Mouse (Mus musculus): ENCODE results near the gene 1190007I07Rik. TPM values are rescaled to one million over a fixed set of nuclear protein-coding genes. Genes with fewer than 3 reads are reported as not detected.

1190007I07Rik gene
- total and polyA plus RNA-seq, 3 experiments: 35.7 to 70.5 (median 53.6) TPM

DNA sequence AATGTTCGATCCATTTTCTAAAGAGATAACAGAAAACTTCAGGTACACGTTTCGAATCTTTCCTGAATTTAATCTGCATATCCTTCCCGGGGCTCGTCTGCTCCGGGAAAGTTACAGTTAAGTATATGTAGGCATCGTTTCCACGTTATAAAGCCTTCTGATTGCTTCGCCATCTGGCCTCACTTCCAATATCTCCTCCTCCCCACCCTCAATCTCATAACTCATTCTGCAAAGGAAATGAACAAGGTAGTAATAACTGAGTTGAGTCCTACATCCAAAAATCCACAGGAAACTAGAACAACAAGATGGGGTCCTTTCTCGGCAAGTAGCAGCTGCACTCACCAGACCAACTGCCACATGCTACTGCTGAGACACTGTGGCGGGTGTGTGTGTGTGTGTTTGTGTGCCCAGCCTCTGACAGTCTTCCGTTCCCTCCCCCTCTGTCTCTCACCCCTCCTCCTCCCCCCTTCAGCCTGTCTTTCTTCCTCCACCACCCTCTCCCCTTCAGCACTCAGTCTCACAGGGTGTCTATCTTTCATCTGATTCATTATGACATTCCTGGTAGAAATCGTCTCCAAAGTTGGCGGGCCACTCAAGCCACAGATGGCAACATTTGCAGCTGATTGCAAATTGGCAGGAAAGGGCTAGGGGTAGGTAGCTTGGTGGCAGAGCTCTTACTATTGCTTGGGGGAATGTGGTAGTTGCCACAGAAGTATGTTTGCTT lies 39.4 kb upstream of the 1190007I07Rik start:
- no peak for TF ChIP-seq CHD2 (IDR thresholded peaks at IDR 0.05; ENCODE audit: low read length)
- TF ChIP-seq PAX5 (IDR thresholded peaks at IDR 0.05; ENCODE audit: low read length): no peak
- no peak for TF ChIP-seq MAX (IDR thresholded peaks at IDR 0.05; ENCODE audit: low read length)
- no peak for TF ChIP-seq ELF1 (IDR thresholded peaks at IDR 0.05; ENCODE audit: low read depth, low read length)
- TF ChIP-seq IRF4 (IDR thresholded peaks at IDR 0.05; ENCODE audit: low read depth, low read length): no peak
- no peak for TF ChIP-seq E2F4 (IDR thresholded peaks at IDR 0.05; ENCODE audit: insufficient replicate concordance, low read depth, low read length)
- TF ChIP-seq ZNF384 (IDR thresholded peaks at IDR 0.05; ENCODE audit: low read depth, low read length): no peak
- no peak for TF ChIP-seq MXI1 (IDR thresholded peaks at IDR 0.05; ENCODE audit: low read depth, low read length)
- TF ChIP-seq JUND (conservative IDR thresholded peaks at IDR 0.05; ENCODE audit: low read depth, low read length): no peak
- TF ChIP-seq USF1 (IDR thresholded peaks at IDR 0.05; ENCODE audit: low read depth, low read length): no peak
- TF ChIP-seq SIN3A (IDR thresholded peaks at IDR 0.05; ENCODE audit: low read length): no peak
- no peak for TF ChIP-seq POLR2AphosphoS2 (IDR thresholded peaks at IDR 0.05; ENCODE audit: low read depth, low read length)
- no peak for TF ChIP-seq UBTF (IDR thresholded peaks at IDR 0.05; ENCODE audit: low read depth, low read length)
- Histone ChIP-seq H3K27me3 (replicated peaks) (no peaks in the 10 kb centered on the region), H3K9ac (ENCODE audit: insufficient read depth, low read depth) (no peak overlapping the region), H3K4me1 (ENCODE audit: control insufficient read depth in 1 of 2, insufficient read depth in 2 of 2) (peaks cover 0 to 3% of the 10 kb centered on the region in 2 experiments; a peak in 1 of 4 replicates), H3K4me3 (replicated peaks in 1 of 3; ENCODE audit: low read depth in 2 of 3, low read length in 2 of 3, poor library complexity in 1 of 3) (no peak overlapping the region), H3K4me2 (ENCODE audit: insufficient read depth, low read depth, poor library complexity, severe bottlenecking) (no peak overlapping the region), H3K79me2 (replicated peaks; ENCODE audit: control insufficient read depth, extremely low read depth, insufficient read depth, poor library complexity, severe bottlenecking) (no peaks in the 10 kb centered on the region), H3K9me3 (replicated peaks; ENCODE audit: low read length) (no peaks in the 10 kb centered on the region), H3K27ac (ENCODE audit: insufficient read depth, low read depth) (no peak overlapping the region), H3K36me3 (replicated peaks in 1 of 2; ENCODE audit: control insufficient read depth in 1 of 2, insufficient read depth in 1 of 2, low read length in 1 of 2) (no peaks in the 10 kb centered on the region)
- dilution Hi-C loops (cut with MboI; ENCODE audit: extremely low pct_ligation_motif_present, extremely low pct_unique_long_range_greater_than_20kb, low sequenced_read_pairs) (no loop called here), in situ Hi-C loops (cut with MboI; ENCODE audit: low pct_ligation_motif_present, low pct_unique_long_range_greater_than_20kb, low sequenced_read_pairs) (no loop called here)
- DNase-seq (ENCODE audit: extremely low read depth): no peak

DNA sequence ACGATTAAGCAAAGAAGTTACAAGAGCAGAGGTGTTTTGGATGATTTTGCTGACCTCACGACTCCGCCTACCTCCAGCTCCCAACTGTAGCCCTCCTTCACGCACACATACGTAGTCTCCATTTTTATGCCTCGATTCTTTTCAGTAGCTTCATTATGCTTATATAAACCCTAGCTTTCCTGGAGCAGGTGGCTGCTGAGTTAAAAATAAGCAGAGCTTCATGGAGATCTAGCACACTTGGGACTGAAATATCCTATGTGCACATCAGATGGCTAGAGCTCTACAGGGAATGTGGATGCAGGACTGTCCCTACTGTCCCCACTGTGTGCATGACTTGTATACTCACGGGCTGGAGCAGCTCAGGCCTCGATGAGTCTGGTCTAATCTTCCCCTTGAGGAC lies 38.8 kb upstream of the 1190007I07Rik start:
- Histone ChIP-seq H3K79me2 (replicated peaks; ENCODE audit: control insufficient read depth, extremely low read depth, insufficient read depth, poor library complexity, severe bottlenecking) (no peaks in the 10 kb centered on the region), H3K4me1 (ENCODE audit: control insufficient read depth in 1 of 2, insufficient read depth in 2 of 2) (peaks cover 0 to 3% of the 10 kb centered on the region in 2 experiments; a peak in 1 of 4 replicates), H3K4me2 (ENCODE audit: insufficient read depth, low read depth, poor library complexity, severe bottlenecking) (no peak overlapping the region), H3K27ac (ENCODE audit: insufficient read depth, low read depth) (no peak overlapping the region), H3K9me3 (replicated peaks; ENCODE audit: low read length) (no peaks in the 10 kb centered on the region), H3K36me3 (replicated peaks in 1 of 2; ENCODE audit: control insufficient read depth in 1 of 2, insufficient read depth in 1 of 2, low read length in 1 of 2) (no peaks in the 10 kb centered on the region), H3K9ac (ENCODE audit: insufficient read depth, low read depth) (no peak overlapping the region), H3K27me3 (replicated peaks) (no peaks in the 10 kb centered on the region), H3K4me3 (replicated peaks in 1 of 3; ENCODE audit: low read depth in 2 of 3, low read length in 2 of 3, poor library complexity in 1 of 3) (no peak overlapping the region)
- DNase-seq (ENCODE audit: extremely low read depth): no peak
- TF ChIP-seq ETS1 (conservative IDR thresholded peaks at IDR 0.05; ENCODE audit: low read depth, low read length) (no peak), CHD1 (IDR thresholded peaks at IDR 0.05; ENCODE audit: low read depth, low read length) (no peak), E2F4 (IDR thresholded peaks at IDR 0.05; ENCODE audit: insufficient replicate concordance, low read depth, low read length) (no peak), POLR2A (IDR thresholded peaks at IDR 0.05; ENCODE audit: low read depth, low read length) (no peak), USF1 (IDR thresholded peaks at IDR 0.05; ENCODE audit: low read depth, low read length) (no peak), TBP (conservative IDR thresholded peaks at IDR 0.05; ENCODE audit: low read depth, low read length) (no peak), ZKSCAN1 (IDR thresholded peaks at IDR 0.05; ENCODE audit: borderline replicate concordance, low read depth, low read length) (no peak), HCFC1 (IDR thresholded peaks at IDR 0.05; ENCODE audit: low read depth, low read length) (no peak), JUN (IDR thresholded peaks at IDR 0.05; ENCODE audit: insufficient read depth, low read depth, low read length) (no peak), USF2 (conservative IDR thresholded peaks at IDR 0.05; ENCODE audit: low read depth, low read length) (no peak), GABPA (IDR thresholded peaks at IDR 0.05; ENCODE audit: insufficient replicate concordance, low read depth, low read length) (no peak), MXI1 (IDR thresholded peaks at IDR 0.05; ENCODE audit: low read depth, low read length) (no peak)
- dilution Hi-C loops (cut with MboI; ENCODE audit: extremely low pct_ligation_motif_present, extremely low pct_unique_long_range_greater_than_20kb, low sequenced_read_pairs) (no loop called here), in situ Hi-C loops (cut with MboI; ENCODE audit: low pct_ligation_motif_present, low pct_unique_long_range_greater_than_20kb, low sequenced_read_pairs) (no loop called here)

Measured in CH12.LX (cell line).